Mouse (Mus musculus): ENCODE data around the gene Prickle3.

Prickle3 gene

DNA sequence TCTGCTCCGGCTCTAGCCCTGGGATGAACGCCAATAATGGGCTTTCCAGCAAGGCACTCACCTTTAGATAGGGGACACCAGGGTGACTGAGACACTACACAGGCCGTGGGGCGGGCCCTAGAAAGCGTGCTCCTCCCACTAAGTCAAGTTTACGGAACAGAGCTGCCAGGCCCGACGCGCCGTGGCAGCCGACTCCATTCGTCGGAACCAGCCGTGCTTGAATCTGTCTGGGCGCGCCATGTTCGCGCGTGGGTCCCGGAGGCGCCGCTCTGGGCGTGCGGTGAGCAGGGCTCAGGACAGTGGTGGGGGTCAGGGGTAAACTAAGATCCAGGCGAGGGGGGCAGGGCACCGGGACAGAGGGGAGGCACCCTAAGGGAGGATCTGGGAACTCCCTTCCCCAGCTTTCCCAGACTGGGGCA lies at the start of gene Prickle3:
Prickle3 (plus strand) TSS at position 40 of the 419 bp plus-strand sequence.
- DNase-seq (ENCODE audit: low read depth, low spot score): no peak

DNA sequence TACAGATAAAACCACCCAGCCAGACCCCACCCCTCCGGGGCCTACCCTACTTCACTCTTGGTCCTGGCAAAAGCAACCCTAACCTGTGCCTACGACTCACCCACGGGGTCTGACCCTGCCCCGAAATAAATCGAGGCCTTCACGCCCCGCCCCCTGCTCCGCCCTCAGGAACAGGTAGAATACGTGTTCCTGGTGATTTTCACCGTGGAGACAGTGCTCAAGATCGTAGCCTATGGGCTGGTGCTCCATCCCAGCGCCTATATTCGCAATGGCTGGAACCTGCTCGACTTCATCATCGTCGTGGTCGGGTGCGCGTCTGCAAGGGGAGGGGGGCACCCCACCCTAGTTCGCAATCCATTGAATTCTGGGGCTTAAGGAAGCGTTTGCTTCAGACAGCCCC lies 47.0 kb upstream of the Prickle3 start:
- no peak for DNase-seq (ENCODE audit: low read depth, low spot score)

DNA sequence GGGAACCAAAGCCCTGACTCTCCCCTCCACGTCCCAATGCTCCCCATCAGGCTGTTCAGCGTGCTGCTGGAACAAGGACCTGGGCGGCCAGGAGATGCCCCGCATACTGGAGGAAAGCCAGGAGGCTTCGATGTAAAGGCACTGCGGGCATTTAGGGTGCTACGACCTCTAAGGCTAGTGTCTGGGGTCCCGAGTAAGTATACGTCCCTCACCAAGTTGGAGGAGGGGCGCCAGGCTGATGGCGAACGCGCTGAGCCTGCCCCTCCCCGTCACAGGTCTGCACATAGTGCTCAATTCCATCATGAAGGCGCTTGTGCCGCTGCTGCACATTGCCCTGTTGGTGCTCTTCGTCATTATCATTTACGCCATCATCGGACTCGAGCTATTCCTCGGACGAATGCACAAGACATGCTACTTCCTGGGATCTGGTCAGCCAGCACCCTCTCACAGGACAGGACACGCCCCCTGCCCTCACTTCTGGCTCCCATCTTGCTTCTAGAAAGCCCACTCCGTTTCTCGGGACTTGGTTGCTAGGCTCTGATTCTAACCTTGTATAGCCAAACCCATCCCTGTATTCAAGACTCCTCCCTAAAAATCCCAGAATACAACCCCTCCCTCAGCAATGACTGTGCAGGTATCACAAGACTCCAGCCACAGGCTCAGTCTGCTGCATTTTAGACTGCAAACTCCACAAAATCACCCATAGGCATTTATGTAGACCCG lies 46.4 kb upstream of the Prickle3 start:
- DNase-seq (ENCODE audit: low read depth, low spot score): no peak

DNA sequence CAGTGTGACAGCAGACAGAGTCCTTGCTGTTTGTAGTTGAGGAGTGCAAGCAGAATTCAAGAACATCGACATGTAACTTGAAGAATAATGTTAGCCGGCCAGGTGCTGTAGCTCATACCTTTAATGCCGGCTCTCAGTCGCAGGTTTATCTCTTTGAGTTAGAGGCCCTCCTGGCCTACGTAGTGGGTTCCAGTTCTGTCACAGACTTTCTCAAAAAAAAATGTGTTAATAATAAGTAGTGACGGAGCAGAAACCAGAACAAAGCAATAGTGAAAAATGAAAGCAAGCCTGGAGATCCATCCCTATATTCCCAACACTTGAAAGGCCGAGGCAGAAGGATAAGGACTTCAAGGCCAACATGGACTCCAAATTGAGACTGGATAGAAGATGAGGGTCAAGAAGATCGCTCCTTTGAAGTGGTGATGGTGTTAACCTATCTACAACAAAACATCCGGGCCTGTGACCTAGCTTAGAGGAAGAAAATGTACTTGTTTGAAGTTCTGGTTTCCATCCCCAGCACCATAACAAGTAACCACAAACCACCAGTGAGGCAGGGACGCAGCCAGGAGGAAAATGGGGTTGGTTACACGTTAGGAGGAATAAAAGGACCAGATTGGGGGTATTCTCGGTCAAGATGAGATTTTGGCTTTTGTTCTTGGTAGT lies 39.0 kb upstream of the Prickle3 start:
- DNase-seq (ENCODE audit: low read depth, low spot score): no peak

DNA sequence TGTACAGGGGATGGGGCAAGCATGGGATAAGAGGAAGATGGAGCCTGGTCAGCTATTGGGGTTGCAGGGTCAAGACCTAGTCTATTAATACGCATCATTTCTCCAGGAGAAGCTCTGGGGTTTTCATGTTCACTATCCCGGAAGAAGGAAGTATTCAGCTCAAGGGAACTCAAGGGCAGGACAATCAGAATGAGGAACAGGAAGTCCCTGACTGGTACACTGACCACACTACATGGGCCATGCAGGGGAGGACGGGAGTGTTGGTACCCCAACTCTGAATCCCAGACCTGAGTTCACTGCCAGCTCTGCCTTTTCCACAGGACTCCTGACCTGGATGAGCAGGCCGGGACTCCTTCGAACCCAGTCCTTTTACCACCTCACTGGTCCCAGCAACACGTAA lies 24.5 kb upstream of the Prickle3 start:
- DNase-seq (ENCODE audit: low read depth, low spot score): no peak

DNA sequence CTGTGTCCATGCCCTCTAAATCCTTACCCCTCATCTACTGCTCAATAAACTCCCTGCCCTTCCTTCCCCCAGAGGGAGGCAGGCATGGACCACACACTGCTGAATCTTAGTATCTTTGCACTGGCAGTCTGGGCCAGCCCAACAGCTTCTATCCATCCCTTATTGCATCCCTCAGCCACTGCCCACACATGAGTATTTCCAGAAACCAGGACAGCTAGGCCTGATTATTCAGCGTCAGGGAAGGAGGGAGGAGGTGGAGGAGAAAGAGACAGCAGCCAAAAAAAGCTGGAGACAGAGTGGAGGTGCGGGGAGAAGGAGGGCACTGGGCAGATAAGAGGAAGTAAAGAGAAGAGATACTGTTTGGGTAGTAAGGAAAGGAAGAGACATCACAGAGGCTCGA lies 22.0 kb upstream of the Prickle3 start:
- DNase-seq (ENCODE audit: low read depth, low spot score): no peak

DNA sequence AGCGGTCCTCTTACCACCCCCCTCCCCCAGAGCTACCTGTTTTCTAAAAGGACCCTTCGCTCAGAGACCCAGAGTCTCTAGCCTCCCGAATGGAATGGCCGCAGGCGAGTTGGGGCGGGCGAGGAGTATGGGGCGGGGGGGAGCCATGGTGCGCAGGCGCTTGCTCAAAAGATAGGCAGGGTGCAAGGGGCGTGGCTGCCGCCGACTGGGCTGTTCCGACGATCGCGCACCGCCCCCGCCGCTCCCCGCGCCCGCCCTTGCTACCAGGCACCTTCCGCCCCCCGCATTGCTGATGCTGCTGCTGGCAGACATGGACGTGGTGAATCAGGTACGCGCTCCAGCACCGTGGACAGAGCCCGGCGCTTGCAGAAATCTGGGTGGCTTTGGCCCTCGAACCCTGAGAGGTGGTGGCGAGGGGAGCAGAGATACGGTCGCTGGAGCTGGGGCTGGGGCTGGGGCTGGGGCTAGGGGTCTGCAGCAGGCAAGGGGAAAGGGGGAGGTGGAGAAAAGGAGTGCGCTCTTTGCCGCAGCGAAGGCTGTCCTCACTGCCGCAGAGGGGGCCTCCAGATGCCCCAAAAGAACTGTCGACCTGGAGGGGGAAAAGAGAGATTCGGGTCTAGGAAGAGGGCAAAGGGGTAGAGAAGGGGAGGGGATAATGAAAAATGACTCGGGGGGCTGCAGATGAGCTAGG lies 18.5 kb upstream of the Prickle3 start, which contains the start of gene Syp:
Syp (plus strand) TSS at position 71 of the 691 bp plus-strand sequence.
- peak; percentile 56 for DNase-seq (ENCODE audit: low read depth, low spot score)

DNA sequence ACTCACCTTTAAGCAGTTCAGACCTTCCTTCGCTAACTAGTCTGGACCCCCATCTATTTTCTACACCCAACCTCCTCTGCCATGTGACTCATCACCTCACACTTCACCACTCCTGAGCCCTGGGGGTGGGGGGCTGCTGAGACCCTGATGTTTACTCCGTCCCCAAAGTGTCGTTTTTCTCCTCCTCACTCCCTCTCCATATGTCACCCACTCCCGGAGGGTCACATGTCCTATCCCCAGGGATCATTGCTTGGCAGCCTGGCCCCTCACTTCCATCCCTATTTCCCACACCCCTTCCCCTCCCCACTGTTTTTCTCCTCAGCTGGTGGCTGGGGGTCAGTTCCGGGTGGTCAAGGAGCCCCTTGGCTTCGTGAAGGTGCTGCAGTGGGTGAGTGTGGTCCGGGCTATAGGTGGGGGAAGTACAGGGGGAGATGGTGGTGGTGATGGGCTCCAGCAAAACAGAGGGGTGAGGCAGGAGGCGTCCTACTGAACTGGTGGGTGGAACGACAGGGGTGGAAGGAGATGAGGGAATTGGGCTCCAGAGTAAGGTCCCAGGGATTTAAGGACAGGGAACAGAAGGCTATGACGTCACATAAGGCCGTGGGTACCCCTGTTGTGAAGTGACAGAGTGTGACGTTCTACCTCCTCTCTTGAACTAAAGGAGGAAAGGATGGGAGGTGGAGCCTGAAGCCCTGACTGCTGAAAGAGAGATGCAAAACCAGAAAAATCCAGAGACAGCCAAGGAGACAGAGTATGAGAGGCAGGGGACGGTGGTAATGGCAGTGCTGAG lies 17.3 kb upstream of the Prickle3 start:
- no peak for DNase-seq (ENCODE audit: low read depth, low spot score)

DNA sequence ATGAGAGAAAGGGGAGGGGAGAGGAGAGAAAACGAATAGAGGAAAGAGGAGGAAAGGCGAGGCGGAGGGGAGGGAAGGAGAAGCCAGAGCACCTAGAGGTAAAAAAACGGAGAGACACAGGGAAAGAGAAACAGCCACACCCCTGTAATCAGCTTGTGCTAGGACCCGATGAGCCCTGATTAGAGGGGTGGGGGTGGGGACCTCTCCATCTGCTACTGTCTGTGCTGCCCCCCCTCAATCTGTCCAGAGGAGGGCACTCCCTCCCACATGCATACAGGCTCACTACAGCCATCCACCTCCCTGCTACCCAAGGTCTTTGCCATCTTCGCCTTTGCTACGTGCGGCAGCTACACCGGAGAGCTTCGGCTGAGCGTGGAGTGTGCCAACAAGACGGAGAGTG lies 16.3 kb upstream of the Prickle3 start:
- no peak for DNase-seq (ENCODE audit: low read depth, low spot score)

DNA sequence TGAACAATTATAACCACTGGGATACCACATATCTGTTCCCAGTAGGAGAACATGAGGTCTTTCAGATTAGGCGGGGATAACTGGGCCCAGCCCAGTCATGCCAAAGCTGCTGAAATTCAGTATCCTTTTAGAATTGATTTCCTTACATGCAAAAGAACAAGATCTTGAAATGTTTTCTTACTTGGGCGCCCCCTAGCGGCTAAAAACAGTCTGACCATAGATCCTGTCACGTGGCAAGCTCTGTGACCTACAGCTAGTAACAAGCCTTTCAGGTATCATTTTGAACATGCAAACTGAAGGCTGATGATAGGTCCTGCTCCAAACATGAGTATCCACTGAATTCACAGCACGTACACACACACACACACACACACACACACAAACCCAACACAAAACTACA lies 11.7 kb upstream of the Prickle3 start:
- peak; percentile 69 for DNase-seq (ENCODE audit: low read depth, low spot score)

DNA sequence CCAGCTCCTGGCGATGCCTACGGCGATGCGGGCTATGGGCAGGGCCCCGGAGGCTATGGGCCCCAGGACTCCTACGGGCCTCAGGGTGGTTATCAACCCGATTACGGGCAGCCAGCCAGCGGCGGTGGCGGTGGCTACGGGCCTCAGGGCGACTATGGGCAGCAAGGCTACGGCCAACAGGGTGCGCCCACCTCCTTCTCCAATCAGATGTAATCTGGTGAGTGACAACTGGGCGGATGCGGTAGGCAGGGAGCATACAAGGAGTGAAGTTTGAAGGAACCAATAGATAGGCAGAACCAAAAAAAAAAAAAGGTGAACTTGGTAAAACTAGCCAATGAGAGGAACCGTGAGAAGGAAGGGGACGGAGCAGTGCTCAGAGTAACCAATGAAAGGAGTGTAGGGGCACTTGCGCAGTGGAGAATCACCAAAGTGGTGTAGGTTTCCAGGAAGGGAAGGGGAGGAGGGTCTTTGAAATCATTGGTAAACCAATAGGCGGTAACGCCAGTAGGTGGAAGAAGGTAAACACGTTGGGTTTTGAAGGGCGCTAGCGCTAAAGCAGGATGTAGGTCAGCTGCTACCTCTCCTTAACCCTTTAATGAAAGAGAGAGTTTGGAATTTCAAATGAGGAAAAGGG lies 8.3 kb upstream of the Prickle3 start:
- DNase-seq (ENCODE audit: low read depth, low spot score): peak; percentile 72

DNA sequence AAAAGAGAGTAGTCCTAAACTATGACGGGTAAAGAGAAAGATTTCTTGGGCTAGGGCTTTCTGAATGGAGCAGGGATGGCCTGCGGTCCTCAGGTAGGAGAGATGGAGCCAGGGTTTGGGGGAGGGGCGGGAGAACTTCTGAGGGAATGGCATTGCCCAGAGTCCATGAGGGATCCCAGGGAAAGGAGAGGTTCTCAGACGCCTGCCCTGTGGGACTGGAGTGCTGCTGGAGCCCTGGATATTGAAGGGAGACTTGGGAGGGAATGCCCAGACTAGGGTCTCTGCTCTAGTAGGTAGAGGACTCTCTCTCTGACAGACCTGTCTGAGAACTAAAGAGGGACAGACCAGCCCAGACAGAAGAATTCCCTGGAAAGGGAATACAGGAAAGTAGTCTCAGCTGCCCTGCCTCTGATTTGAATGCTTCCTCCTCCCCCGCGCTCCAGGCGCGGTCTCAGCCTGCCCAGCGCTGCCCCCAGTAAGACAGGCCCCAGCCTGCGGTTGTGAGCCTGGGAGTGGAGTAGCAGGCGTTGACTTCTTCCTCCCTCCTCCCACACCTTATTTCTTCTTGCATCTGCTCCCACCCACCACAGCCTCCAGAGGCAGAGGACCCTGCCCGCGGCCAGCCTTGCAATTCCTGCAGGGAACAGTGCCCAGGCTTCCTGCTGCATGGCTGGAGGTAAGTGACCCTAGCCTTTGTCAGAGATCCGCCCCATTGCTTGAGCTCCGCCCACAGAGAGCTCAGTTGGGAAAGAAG lies 1.1 kb downstream of the Prickle3 start:
- DNase-seq (ENCODE audit: low read depth, low spot score): no peak

GRCm38 (mm10) chrX:7658785-7659589 lies 1.9 kb downstream of the Prickle3 start:
- no peak for DNase-seq (ENCODE audit: low read depth, low spot score)

GRCm38 (mm10) chrX:7661086-7661485 lies 4.0 kb downstream of the Prickle3 start:
- DNase-seq (ENCODE audit: low read depth, low spot score): no peak

GRCm38 (mm10) chrX:7662936-7663335 lies 5.9 kb downstream of the Prickle3 start:
- no peak for DNase-seq (ENCODE audit: low read depth, low spot score)

- no peak for DNase-seq (ENCODE audit: low read depth, low spot score)
These were observed 7.7 kb downstream of the Prickle3 start for GRCm38 (mm10) chrX:7664791-7665190.

- no peak for DNase-seq (ENCODE audit: low read depth, low spot score)
These were observed 8.9 kb downstream of the Prickle3 start for GRCm38 (mm10) chrX:7665739-7666502.

DNA sequence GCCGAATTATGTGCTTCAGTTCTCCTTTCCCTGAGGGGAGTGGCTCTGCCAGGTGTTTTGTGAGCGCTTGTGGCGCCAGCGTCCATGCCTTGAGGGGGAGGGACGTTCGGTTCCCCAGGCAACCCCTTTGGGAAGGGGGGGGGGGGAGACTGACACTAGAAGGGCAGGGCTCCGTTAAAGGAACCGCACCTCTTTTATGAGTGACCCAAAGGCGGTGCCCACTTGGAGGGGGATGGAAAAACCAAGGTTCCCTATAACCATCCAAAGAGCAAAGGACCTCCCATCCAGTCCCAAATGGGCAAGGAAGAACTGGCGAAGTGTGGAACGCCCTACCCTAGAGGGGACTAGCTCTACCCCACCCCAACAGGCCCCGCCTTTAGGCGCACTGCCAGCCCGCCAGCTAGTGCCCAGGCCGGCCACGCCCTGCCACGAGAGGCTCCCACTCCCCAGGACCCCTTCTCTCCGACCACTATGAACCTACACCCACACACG lies 13.4 kb downstream of the Prickle3 start:
- DNase-seq (ENCODE audit: low read depth, low spot score): no peak

Measured in c-Kit-negative CD71-positive TER-119-positive erythroid progenitor cells, embryonic 14.5 days (primary cell).